Mouse (Mus musculus): ENCODE results near the gene Angpt4. TPM values are rescaled to one million over a fixed set of nuclear protein-coding genes. Genes with fewer than 3 reads are reported as not detected.

Gene Angpt4
- total RNA-seq, 2 experiments from 2014 or later = 0.20 TPM; not detected in 1

DNA sequence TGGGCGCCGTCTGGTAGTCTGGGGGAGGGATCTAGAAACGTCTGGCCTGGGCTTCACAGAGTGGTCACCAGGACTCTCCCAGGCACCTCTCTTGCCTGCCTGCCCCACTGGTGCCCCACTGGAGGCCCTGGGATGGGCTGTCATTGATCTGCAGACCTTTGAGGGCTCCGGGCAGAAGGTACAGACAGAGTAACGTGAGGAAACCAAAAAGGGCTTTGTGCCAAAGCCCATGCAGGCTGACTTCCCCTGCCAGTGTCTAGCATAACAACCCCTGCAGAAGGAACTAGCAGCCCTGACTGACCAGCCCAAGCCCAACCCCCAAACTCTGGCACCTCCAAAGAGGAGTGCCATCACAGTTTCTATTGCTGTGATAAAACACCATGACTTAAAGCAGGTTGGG lies 15.1 kb upstream of the Angpt4 start:
- no peak for DNase-seq
- Histone ChIP-seq H3K4me3 (no peak overlapping the region), H3K27ac (no peak overlapping the region)
- intact Hi-C loops (cut with DNase I) = no loop called here
- TF ChIP-seq CTCF (IDR thresholded peaks at IDR 0.05) = no peak

GRCm38 (mm10) chr2:151898106-151898505 lies 12.9 kb upstream of the Angpt4 start:
- intact Hi-C loops (cut with DNase I) = no loop called here
- no peak overlapping the region for H3K27ac ChIP-seq
- no peak for DNase-seq
- no peak overlapping the region for H3K4me3 ChIP-seq
- TF ChIP-seq CTCF (IDR thresholded peaks at IDR 0.05) = no peak

GRCm38 (mm10) chr2:151900845-151901244 lies 10.2 kb upstream of the Angpt4 start:
- no peak for DNase-seq
- intact Hi-C loops (cut with DNase I) = no loop called here
- no peak overlapping the region for H3K27ac ChIP-seq
- TF ChIP-seq CTCF (IDR thresholded peaks at IDR 0.05) = no peak
- no peak overlapping the region for H3K4me3 ChIP-seq

GRCm38 (mm10) chr2:151903267-151903666 lies 7.7 kb upstream of the Angpt4 start:
- no peak overlapping the region for H3K27ac ChIP-seq
- TF ChIP-seq CTCF (IDR thresholded peaks at IDR 0.05) = no peak
- no peak overlapping the region for H3K4me3 ChIP-seq
- no peak for DNase-seq
- intact Hi-C loops (cut with DNase I) = no loop called here

DNA sequence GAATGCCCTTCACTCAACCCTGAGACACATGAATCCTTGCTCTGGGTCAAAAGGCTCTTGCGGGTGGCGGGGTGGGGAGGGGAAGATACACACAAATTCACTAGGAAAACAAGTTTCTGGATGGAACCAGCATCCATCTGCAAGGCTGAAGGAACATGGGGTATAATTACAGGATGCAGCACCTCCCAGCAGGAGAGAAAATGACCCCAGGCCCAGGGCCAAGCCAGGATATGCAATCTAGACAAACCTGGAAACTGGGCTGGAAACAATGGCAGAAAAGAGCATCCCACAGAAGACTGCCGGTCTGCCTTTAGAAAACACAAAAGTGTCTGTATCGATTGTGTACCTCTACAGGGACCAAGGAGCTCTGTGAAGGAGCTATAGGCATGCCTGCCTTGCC lies 7.1 kb upstream of the Angpt4 start:
- peak; percentile 6 for DNase-seq
- Histone ChIP-seq H3K27ac (no peak overlapping the region), H3K4me3 (no peak overlapping the region)
- TF ChIP-seq CTCF (IDR thresholded peaks at IDR 0.05) = no peak
- intact Hi-C loops (cut with DNase I) = no loop called here

DNA sequence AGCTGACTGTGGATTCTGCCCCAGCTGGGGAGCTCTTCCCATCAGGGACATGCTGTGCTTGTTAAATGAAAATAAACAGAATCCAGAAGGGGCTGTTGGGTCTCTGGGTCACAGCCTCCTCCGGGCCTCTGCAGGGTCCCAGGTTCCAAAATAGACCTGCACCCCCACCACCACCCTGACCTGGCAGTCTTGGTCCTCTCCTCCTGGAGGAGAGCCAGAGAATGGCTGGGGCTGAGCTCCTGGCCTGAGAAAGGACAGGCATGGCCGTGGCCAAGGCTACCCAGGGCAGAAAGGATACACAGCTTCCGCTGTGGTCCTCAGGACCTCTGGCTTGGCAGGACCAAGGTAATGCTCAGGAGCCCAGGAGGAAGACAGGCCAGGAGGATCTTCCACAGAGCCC lies 6.4 kb upstream of the Angpt4 start:
- intact Hi-C loops (cut with DNase I) = no loop called here
- no peak overlapping the region for H3K4me3 ChIP-seq

GRCm38 (mm10) chr2:151907020-151907419 lies 4.0 kb upstream of the Angpt4 start:
- peak; percentile 8 for DNase-seq
- TF ChIP-seq CTCF (IDR thresholded peaks at IDR 0.05) = no peak
- no peak overlapping the region for H3K4me3 ChIP-seq
- no peak overlapping the region for H3K27ac ChIP-seq
- intact Hi-C loops (cut with DNase I) = no loop called here

More for the DNA sequence above, 6.4 kb upstream of the Angpt4 start:
- no peak overlapping the region for H3K27ac ChIP-seq
- no peak for TF ChIP-seq CTCF (IDR thresholded peaks at IDR 0.05)
- DNase-seq = peak; percentile 10

DNA sequence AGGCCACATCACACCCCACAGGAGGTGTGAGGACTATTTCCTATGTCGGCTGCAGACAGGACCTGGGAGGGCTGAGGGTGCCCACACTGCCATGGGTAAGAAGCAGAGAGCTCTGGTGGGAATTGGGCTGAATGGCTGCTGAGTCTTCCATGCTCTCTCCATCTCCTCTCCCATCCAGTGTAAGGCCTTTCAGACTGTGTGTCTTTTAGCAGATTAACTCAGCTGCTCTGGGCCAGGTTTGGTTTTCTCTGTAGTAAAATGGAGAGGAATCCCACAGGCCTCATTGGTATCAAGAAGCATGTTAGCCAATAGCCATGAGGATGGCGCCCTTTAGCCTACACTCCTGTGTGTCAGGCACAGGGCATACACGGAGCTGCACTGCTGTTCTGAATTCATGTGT lies 1.6 kb upstream of the Angpt4 start:
- Histone ChIP-seq H3K4me3 (no peak overlapping the region), H3K27ac (no peak overlapping the region)
- DNase-seq = no peak
- TF ChIP-seq CTCF (IDR thresholded peaks at IDR 0.05) = no peak
- intact Hi-C loops (cut with DNase I) = no loop called here

DNA sequence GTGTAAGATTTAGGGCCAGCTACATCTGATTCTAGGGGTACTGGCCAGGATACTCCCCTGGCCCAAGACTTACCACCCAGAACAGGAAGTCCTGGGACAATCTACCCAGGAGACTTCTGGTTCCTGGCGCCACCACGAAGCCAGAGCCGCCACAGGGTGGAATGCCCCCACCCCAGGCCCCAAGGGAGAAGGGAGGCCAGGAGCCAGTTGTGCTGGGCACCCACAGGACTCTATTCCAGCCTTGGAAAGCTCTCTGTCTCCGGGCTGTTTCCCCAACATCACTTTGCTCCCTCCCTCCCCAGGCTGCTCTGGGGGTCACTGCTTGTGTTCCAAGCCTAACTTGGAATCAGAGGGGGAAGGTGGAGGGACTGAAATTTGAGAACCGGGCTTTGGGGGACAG lies 512 bp upstream of the Angpt4 start:
- Histone ChIP-seq H3K4me3 (no peak overlapping the region), H3K27ac (0 out of 2 replicates have a peak overlapping the region, but pooled peaks have one; percentile 31)
- intact Hi-C loops (cut with DNase I) = no loop called here
- TF ChIP-seq CTCF (IDR thresholded peaks at IDR 0.05) = no peak
- peak; percentile 18 for DNase-seq

- TF ChIP-seq CTCF (IDR thresholded peaks at IDR 0.05) = no peak
- DNase-seq = no peak
- intact Hi-C loops (cut with DNase I) = no loop called here
- Histone ChIP-seq H3K4me3 (no peak overlapping the region), H3K27ac (no peak overlapping the region)
Measured at GRCm38 (mm10) chr2:151911751-151912150, 741 bp downstream of the Angpt4 start.

DNA sequence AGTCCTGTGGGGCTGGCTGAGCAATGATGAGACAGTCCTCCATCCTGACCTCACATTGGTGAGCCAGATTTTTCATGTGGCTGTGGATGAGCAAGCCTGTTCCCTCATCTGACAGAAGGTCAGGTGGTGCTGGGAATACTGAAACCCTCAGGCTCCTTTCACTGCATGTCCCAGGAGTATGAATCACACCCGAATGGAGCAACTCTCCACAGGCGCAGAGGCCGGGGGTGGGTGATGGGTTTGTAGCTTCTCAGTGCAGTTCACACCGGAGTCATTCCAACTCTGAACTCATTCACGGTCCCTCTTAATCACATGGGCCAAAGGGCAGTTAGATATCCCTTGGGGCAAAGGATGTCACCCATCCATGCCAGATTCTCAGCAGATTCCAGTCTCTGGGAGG lies 3.1 kb downstream of the Angpt4 start:
- no peak for DNase-seq
- intact Hi-C loops (cut with DNase I) = no loop called here
- Histone ChIP-seq H3K27ac (no peak overlapping the region), H3K4me3 (no peak overlapping the region)
- no peak for TF ChIP-seq CTCF (IDR thresholded peaks at IDR 0.05)

DNA sequence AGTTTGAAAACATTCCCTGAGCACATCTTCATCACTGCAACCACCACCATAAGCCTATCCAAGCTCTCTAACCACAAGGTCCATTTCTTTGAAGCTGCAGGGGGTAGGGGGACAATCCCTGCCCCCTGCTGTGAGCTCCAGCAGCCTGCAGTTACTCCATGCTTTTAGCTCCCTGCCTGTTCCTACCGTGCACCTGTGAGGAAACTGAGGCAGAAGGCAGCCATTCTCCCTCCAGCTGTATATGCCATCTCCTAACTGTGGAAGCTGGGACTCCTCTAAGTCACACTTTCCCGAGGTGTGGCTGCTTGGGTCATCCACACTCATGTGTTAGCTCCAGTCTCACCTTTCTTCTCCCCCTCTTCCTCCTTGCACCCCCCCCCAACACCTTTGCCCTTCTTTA lies 4.1 kb downstream of the Angpt4 start:
- no peak for DNase-seq
- intact Hi-C loops (cut with DNase I) = no loop called here
- Histone ChIP-seq H3K27ac (no peak overlapping the region), H3K4me3 (no peak overlapping the region)
- TF ChIP-seq CTCF (IDR thresholded peaks at IDR 0.05) = no peak

DNA sequence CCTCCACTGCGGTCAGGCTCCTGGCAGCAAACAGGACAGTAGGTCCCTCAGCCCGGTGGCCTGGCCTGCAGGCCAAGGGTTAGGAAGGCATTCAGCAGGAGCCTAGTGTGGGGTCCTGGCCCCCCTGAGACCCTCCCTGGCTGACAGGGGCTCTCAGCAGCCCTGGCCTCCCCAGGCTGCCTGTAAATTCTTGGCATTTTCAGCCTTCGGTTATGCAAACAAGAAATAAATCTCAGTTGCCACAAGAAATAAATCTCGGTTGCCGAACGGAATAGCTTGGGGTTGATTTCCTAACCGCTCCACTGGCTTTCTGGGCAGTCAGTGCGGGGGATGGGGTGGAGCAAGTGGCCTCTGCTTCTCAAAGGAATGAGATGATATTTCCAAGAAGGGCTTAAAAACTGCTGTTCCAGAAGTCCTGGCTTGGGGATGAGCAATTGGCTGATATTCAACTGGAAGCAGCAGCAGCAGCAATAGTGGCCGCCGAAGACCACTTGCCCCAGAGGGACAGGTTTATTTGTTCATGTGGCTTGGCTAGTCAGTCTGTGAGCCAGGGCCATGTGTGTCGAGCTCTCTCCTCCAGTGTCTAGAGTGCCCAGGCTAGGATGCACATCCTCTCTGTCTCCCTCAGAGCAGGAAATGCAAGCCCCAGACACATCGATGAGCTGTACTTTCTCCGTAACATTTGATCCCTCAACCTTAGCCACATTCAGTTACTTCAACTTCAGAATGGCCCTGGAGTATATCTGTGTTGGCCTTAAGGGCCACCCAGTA lies 5.2 kb downstream of the Angpt4 start:
- H3K27ac ChIP-seq = peak overlapping the region; percentile 43
- peak; percentile 64 for DNase-seq

GRCm38 (mm10) chr2:151919140-151919539 lies 8.1 kb downstream of the Angpt4 start:
- intact Hi-C loops (cut with DNase I) = no loop called here
- Histone ChIP-seq H3K27ac (no peak overlapping the region), H3K4me3 (no peak overlapping the region)
- no peak for TF ChIP-seq CTCF (IDR thresholded peaks at IDR 0.05)
- no peak for DNase-seq

More for the DNA sequence above, 5.2 kb downstream of the Angpt4 start:
- no peak for TF ChIP-seq CTCF (IDR thresholded peaks at IDR 0.05)
- H3K4me3 ChIP-seq = no peak overlapping the region
- intact Hi-C loops (cut with DNase I) = no loop called here
